Mouse (Mus musculus) brain, embryonic 14.5 days (tissue): ENCODE measurements around the gene Cask. TPM values are rescaled to one million over a fixed set of nuclear protein-coding genes. Genes with fewer than 3 reads are reported as not detected.

ENCODE experiments used
- DNase-seq: peaks from one replicate; pipeline ENCODE4 v3.0.0-alpha.2; 2011; ENCODE audit warnings: low read depth
- CTCF ChIP-seq: fragments of 200-500 bp; IDR thresholded peaks from 2 replicates; pipeline ENCODE4 v1.5.1; 2012; ENCODE audit warnings: inconsistent platforms, mild to moderate bottlenecking, moderate library complexity, borderline replicate concordance; ENCODE audit not compliant: insufficient read depth, insufficient read length; ENCODE audit errors: extremely low read depth
- POLR2A ChIP-seq: fragments of 200-500 bp; IDR thresholded peaks from 2 replicates; pipeline ENCODE4 v1.6.1; 2012; ENCODE audit warnings: mild to moderate bottlenecking, inconsistent platforms, borderline replicate concordance; ENCODE audit not compliant: poor library complexity, insufficient read depth, insufficient read length, severe bottlenecking; ENCODE audit errors: extremely low read depth
- polyA plus RNA-seq: library from polyadenylated mRNA; depleted of rRNA; stranded (reverse); fragments of >200 nt; gene quantifications from 2 replicates; pipeline ENCODE4 v1.2.3, GENCODE M21; 2012

The Cask gene
- polyA plus RNA-seq, 1 experiment = 68.8 TPM

DNA sequence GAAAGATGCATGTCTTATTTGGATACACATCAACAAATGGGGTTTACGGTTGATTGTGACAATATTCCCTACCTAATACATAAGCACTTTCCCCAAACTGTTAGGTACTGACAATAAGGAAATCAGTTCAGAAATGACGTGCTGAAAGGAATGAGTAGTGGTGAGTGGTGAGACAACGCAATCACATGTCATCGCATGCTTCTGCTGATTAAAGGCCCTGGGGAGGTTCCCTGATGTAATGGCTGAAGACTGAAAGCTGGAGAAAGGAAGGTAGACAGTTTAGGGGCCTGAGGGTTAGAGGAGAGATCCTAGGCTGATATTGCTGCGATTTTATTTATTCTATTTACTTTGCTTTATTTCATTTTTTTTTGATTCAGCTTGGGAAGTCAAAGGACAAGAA lies 240.1 kb downstream of the Cask start:
- TF ChIP-seq CTCF = no peak
- no peak for TF ChIP-seq POLR2A
- no peak for DNase-seq

DNA sequence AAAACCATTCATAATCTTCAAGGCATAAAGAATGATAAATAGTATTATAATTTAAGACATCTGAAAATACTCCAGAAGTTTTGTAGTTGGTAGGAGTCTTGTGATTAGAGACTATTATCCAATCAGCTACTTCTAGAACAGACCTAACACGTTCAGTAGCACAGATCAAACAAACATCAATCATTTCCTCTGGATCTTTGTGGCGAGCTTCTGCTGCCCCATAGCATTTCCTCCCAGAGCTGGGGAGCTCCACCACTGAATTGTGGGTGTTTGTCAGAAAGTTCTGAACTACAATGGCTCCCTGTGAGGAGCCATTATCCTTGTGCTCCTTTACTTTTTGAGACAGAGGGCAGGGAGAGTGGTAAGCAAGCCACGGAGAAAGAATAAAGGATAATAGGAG lies 243.4 kb downstream of the Cask start:
- TF ChIP-seq POLR2A (no peak), CTCF (no peak)
- DNase-seq = no peak

DNA sequence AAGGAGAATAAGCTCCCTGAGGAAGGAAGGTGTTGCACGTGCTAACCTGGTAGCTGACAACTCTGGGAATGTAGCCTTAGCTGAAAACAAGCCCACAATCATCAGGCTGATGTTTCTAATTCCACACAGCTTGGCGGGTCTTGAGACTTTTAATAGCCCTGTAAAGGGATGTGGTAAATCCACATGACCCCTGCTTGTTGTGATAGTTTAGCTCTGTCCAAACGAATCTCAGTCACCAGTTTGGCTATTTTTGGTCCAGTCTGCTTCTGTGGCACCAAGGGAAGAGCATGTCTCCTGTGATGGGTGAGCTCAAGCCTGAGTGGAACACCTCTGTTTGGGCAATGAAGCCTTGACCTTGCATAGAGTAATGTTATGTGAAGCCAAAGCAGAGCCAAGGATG lies 244.4 kb downstream of the Cask start:
- TF ChIP-seq CTCF (no peak), POLR2A (no peak)
- no peak for DNase-seq

DNA sequence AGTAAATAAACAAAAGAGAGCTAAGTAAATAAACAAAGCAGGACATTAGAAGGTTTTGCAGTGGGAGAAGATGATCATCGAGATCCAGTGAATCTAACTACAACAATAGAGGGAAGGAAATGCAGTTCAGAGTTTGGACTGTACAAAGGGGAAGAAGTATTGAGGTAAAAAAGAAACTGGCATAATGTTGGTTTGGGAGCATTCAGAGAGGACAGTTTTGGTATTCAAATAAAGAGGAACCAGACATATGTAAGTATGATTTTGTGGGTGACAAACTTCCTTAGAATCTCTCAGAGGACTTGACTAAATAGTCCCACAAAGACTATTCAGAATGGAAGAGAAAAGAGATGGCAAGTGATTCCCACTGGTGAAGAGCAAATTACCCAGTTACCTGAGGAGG lies 251.2 kb downstream of the Cask start:
- TF ChIP-seq CTCF (no peak), POLR2A (no peak)

DNA sequence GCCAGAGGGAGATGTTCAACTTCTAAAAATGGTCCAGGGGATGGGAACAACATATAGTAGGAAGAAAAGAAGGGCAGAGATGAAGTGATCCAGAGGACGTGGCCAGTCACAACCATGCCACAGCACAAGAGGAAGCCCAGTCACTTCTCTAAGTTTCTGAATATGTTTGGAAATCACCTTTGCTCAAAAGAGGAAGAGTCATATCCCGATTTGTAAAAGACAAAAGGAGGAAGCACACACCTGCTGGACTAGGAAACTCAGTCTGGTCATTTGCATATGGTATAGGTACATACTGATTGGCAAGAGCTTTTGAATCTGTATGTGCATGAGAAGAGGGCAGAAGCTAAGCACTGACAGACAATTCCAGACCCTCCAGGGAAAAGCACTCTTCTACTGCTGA lies 251.8 kb downstream of the Cask start:
- no peak for TF ChIP-seq CTCF
- no peak for TF ChIP-seq POLR2A
- no peak for DNase-seq

More for the DNA sequence above, 251.2 kb downstream of the Cask start:
- DNase-seq = no peak

DNA sequence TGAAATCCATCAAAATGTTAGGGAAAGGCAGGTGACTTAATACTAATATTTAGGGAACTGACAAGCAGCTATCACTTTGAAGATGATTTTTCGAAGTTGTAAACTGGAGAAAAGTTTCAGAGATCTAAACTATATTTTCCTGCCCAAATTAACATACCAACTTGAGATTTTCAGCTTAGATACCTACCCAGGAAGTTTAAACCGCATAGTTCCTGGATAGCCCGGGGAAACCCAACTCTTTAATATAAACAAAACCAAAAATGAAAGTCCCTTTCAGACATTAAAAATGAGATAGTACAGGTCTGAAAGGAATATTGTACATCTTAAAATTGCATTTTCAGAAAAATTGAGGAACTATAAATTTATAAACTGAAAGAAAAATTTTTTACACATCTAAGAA lies 273.5 kb downstream of the Cask start:
- TF ChIP-seq POLR2A = no peak
- no peak for TF ChIP-seq CTCF

DNA sequence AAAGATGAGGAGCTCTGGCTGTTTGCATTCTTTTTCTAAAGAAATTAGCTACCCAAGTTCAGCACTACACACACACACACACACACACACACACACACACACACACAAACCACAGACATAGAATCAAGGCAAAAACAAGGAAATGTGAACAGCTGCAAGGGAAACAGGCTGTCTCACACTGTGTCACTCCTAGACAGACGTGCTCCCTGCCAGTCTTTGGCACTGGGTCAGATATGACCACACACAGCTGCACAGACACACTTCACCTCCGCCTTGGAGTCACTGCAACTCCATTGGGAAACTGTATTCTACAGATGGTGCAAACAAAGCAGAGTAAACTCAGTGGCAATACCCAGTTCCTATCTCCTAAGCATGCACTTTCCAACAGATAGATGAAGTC lies 274.6 kb downstream of the Cask start:
- DNase-seq = peak; percentile 40
- no peak for TF ChIP-seq CTCF

More for the DNA sequence above, 273.5 kb downstream of the Cask start:
- DNase-seq = no peak

DNA sequence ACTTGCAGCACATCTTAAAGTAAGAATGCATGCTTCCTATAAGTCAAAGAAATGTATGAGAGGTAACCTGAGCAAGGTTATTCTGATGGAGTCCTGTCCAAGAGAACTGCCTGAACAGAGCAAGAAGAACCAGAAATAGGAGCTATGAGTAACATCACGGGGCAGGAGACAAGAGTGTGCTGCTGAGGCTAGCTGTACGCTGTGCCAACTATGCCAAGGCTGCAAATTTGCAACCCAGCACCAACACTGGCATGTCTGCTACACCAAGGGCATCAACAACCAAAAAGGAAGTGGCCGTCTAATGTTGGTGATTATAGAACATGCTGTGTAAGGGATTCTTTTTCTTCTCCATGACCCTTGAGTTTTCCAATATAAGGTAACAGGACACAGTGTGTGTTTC lies 276.3 kb downstream of the Cask start:
- no peak for DNase-seq

DNA sequence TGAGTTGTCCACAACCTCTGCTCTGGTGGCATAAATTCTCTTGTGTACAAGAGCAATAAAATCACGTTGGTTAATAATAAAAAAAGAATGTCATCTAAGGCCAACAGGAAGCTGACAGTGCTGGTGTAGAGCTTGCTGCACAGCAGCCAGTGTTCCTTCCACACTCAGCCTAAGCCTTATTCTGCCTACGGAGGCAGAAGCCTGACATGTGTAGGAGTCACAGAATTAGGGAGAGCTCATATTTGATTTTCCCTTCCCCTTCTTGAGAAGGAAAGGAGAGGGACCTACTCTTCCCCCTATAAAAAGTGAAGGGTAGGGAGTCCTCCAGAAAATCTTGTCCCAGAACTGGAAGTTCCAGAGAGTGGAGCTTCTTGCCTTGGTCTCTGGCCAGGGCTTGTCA lies 276.9 kb downstream of the Cask start:
- DNase-seq = no peak
- TF ChIP-seq POLR2A (no peak), CTCF (no peak)

More for the DNA sequence above, 276.3 kb downstream of the Cask start:
- TF ChIP-seq CTCF (no peak), POLR2A (no peak)

DNA sequence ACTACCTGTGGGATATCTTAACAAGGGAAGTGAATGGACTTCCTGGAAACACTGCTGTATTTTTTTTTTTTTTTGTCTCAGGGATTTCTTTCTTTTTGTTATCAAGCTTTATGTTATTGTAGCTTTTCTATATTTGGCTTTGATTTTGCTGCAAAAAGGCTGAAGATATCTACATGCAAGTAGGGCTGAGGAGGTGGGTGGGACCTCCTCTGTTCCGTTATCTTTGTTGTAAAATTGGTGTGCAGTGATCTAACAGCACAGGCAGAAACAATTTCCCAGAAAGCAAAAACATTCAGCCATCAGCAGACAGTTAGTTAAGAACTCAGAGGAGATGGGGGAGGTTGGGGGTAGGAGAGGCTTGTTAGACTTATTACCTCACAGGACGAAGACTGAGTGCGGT lies 296.7 kb downstream of the Cask start:
- TF ChIP-seq CTCF (no peak), POLR2A (no peak)
- DNase-seq = no peak

DNA sequence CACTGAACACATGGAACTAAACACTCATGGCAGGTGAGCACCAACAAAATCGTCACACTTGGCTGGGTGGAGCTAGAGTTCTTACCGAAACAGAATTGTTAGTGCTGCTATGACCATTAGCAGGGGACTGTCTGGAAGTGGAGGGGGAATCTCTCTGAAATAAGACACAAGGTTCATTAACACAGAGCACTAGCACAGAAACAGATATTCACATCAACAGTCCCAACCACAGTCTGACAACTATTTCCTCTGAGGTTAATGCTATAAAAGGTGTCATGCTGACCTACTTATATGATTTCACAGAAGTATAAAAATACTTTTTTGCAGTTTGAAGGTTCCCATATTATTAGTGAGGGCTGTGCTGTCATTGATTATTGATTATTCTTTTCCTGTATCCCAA lies 298.9 kb downstream of the Cask start:
- TF ChIP-seq CTCF = no peak
- no peak for TF ChIP-seq POLR2A

DNA sequence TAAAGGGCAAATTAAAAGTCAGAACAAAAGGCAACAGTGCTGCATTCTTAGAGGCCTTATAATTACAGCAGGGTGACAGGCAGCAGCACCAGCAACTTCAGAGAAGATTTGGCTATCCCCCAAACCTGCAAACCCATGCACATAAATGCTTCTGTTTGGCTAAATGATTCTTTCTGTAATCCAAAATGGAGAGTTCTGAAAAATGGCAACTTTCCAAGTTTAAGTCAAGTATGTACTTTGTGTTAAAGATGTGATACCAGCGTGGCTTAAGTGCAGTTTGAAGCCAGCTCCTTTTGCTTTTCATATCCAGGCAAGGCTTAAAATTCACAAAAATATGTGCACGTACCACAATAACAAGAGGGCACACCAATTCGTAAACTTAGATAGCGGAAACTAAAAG lies 299.6 kb downstream of the Cask start:
- no peak for TF ChIP-seq POLR2A
- TF ChIP-seq CTCF = no peak
- DNase-seq = peak; percentile 49

More for the DNA sequence above, 298.9 kb downstream of the Cask start:
- no peak for DNase-seq

DNA sequence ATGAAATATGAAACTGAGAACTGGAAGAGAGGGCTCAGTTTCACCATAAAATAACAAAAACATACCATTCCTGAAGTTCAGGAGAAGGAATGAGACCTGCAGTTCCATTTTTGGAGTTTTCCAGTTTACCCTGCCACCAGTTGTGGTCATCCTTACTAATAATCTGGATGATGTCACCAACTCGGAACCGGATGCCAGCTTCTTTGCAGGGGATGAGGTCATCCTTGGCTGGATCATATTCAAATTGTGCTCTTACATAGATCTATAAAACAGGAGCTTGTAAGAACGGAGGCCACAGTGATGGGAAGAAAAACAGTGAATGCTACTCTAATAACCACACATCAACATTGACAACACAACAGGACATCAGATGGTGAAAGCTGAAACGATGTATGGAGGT lies 302.1 kb downstream of the Cask start:
- no peak for DNase-seq
- TF ChIP-seq POLR2A (no peak), CTCF (no peak)

DNA sequence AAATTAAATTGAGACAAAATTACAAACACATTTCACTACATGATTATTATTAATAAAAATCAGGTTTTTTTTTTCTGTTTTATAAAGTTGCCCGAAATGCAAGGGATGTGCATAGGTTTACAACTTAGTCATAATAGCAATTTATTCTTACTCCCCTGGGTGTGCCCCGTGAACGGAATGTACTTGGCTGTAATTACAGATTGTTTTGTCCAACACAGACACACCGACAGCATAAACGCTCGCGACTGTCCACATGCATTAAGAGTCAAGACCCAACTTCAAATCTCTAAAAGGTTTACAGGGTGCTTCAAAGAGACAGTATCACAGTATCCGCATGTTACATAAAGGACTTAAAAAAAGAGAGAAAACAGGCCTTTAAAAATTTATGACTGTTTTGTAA lies 329.9 kb downstream of the Cask start:
- DNase-seq = no peak
- TF ChIP-seq CTCF = no peak
- no peak for TF ChIP-seq POLR2A
